Mouse (Mus musculus) CH12.LX (cell line): ENCODE measurements around the gene Cdk17. TPM values are rescaled to one million over a fixed set of nuclear protein-coding genes. Genes with fewer than 3 reads are reported as not detected.

Experiments
- DNase-seq: peaks from one replicate; pipeline ENCODE4 v3.0.0-alpha.2; 2013; ENCODE audit errors: extremely low read depth
- H3K27ac ChIP-seq: 2 replicates; pipeline ENCODE4 v1.5.1; 2012; ENCODE audit warnings: low read depth, mild to moderate bottlenecking, control low read depth, moderate library complexity; ENCODE audit not compliant: insufficient read depth
- H3K27me3 ChIP-seq: replicated peaks from 2 replicates; pipeline ENCODE3; 2012; ENCODE audit warnings: inconsistent platforms
- H3K36me3 ChIP-seq, 2 experiments: replicated peaks in 1 of 2; 2 replicates each; pipeline versions ENCODE3 to v1.6.1; 2012; ENCODE audit warnings: inconsistent platforms in 1 of 2, low read length in 1 of 2, mild to moderate bottlenecking in 1 of 2, mixed read lengths in 1 of 2, moderate library complexity in 1 of 2; ENCODE audit not compliant: control insufficient read depth in 1 of 2, insufficient read depth in 1 of 2
- H3K4me1 ChIP-seq, 2 experiments: 2 replicates each; pipeline ENCODE4 v1.6.1; 2012; ENCODE audit warnings: inconsistent platforms in 1 of 2, moderate library complexity in 1 of 2; ENCODE audit not compliant: insufficient read depth in 2 of 2, control insufficient read depth in 1 of 2
- H3K4me2 ChIP-seq: 2 replicates; pipeline ENCODE4 v1.6.1; 2012; ENCODE audit warnings: low read depth, mild to moderate bottlenecking, control low read depth; ENCODE audit not compliant: poor library complexity, insufficient read depth, severe bottlenecking
- H3K4me3 ChIP-seq, 3 experiments: fragments of 150-350 bp in 1 of 3; sonication (generic) in 1 of 3; replicated peaks in 1 of 3; 2 replicates each; pipeline versions ENCODE3 to v1.5.1; 2011 to 2012; ENCODE audit warnings: low read depth in 2 of 3, low read length in 2 of 3, mild to moderate bottlenecking in 2 of 3, moderate library complexity in 2 of 3, control low read depth in 1 of 3, improper control_type of control experiment in 1 of 3, inconsistent platforms in 1 of 3, mixed read lengths in 1 of 3; ENCODE audit not compliant: poor library complexity in 1 of 3
- H3K79me2 ChIP-seq: replicated peaks from 2 replicates; pipeline ENCODE4 v1.6.1; 2012; ENCODE audit warnings: mild to moderate bottlenecking, moderate library complexity; ENCODE audit not compliant: control insufficient read depth, poor library complexity, insufficient read depth, severe bottlenecking; ENCODE audit errors: extremely low read depth
- H3K9ac ChIP-seq: 2 replicates; pipeline ENCODE4 v1.6.1; 2012; ENCODE audit warnings: low read depth, mild to moderate bottlenecking, control low read depth, moderate library complexity; ENCODE audit not compliant: insufficient read depth
- H3K9me3 ChIP-seq: replicated peaks from 2 replicates; pipeline ENCODE3; 2012; ENCODE audit warnings: low read length, inconsistent platforms, mixed read lengths
- CTCF ChIP-seq, 2 experiments: IDR thresholded peaks in 1 of 2; conservative IDR thresholded peaks in 1 of 2; 2 replicates each; pipeline ENCODE4 v1.5.1; 2011 to 2012; ENCODE audit warnings: low read depth in 2 of 2, low read length in 2 of 2, improper control_type of control experiment in 1 of 2, inconsistent platforms in 1 of 2, mild to moderate bottlenecking in 1 of 2, moderate library complexity in 1 of 2
- E2F4 ChIP-seq: IDR thresholded peaks from 2 replicates; pipeline ENCODE4 v1.6.1; 2011; ENCODE audit warnings: low read depth, low read length, improper control_type of control experiment; ENCODE audit not compliant: insufficient replicate concordance
- EP300 ChIP-seq: IDR thresholded peaks from 2 replicates; pipeline ENCODE4 v1.6.1; 2011; ENCODE audit warnings: low read length, improper control_type of control experiment
- ETS1 ChIP-seq: conservative IDR thresholded peaks from 2 replicates; pipeline ENCODE4 v1.6.1; 2012; ENCODE audit warnings: low read depth, mild to moderate bottlenecking, inconsistent platforms, low read length, improper control_type of control experiment, moderate library complexity
- GABPA ChIP-seq: IDR thresholded peaks from 2 replicates; pipeline ENCODE4 v1.6.1; 2012; ENCODE audit warnings: low read depth, low read length, improper control_type of control experiment, inconsistent platforms; ENCODE audit not compliant: insufficient replicate concordance
- HCFC1 ChIP-seq: IDR thresholded peaks from 2 replicates; pipeline ENCODE4 v1.6.1; 2012; ENCODE audit warnings: low read depth, mild to moderate bottlenecking, inconsistent platforms, low read length, improper control_type of control experiment
- IRF4 ChIP-seq: IDR thresholded peaks from 2 replicates; pipeline ENCODE4 v1.6.1; 2014; ENCODE audit warnings: low read depth, mild to moderate bottlenecking, inconsistent platforms, low read length, improper control_type of control experiment
- KAT2A ChIP-seq: IDR thresholded peaks from 2 replicates; pipeline ENCODE4 v1.6.1; 2012; ENCODE audit warnings: low read length, improper control_type of control experiment, inconsistent platforms; ENCODE audit not compliant: insufficient replicate concordance
- MAFK ChIP-seq: IDR thresholded peaks from 2 replicates; pipeline ENCODE4 v1.6.1; 2011; ENCODE audit warnings: low read length, improper control_type of control experiment; ENCODE audit not compliant: insufficient replicate concordance
- MXI1 ChIP-seq: IDR thresholded peaks from 2 replicates; pipeline ENCODE4 v1.6.1; 2011; ENCODE audit warnings: mild to moderate bottlenecking, low read depth, low read length, improper control_type of control experiment
- NELFE ChIP-seq: IDR thresholded peaks from 2 replicates; pipeline ENCODE4 v1.6.1; 2011; ENCODE audit warnings: low read depth, low read length, improper control_type of control experiment
- PAX5 ChIP-seq: IDR thresholded peaks from 2 replicates; pipeline ENCODE4 v1.6.1; 2012; ENCODE audit warnings: low read length, inconsistent platforms, mixed read lengths
- POLR2A ChIP-seq: IDR thresholded peaks from 2 replicates; pipeline ENCODE4 v1.6.1; 2011; ENCODE audit warnings: low read depth, mild to moderate bottlenecking, improper control_type of control experiment, low read length
- POLR2AphosphoS2 ChIP-seq: IDR thresholded peaks from 2 replicates; pipeline ENCODE4 v1.6.1; 2011; ENCODE audit warnings: low read depth, low read length, improper control_type of control experiment
- RCOR1 ChIP-seq: conservative IDR thresholded peaks from 2 replicates; pipeline ENCODE4 v1.6.1; 2012; ENCODE audit warnings: low read depth, mild to moderate bottlenecking, inconsistent platforms, low read length, improper control_type of control experiment
- SIN3A ChIP-seq: IDR thresholded peaks from 2 replicates; pipeline ENCODE4 v1.6.1; 2012; ENCODE audit warnings: low read length, improper control_type of control experiment, inconsistent platforms
- SMC3 ChIP-seq: IDR thresholded peaks from 2 replicates; pipeline ENCODE4 v1.6.1; 2011; ENCODE audit warnings: low read depth, low read length, improper control_type of control experiment
- TBP ChIP-seq: conservative IDR thresholded peaks from 2 replicates; pipeline ENCODE4 v1.6.1; 2011; ENCODE audit warnings: low read depth, low read length, improper control_type of control experiment
- UBTF ChIP-seq: IDR thresholded peaks from 2 replicates; pipeline ENCODE4 v1.6.1; 2012; ENCODE audit warnings: low read depth, mild to moderate bottlenecking, inconsistent platforms, low read length, improper control_type of control experiment, moderate library complexity
- USF1 ChIP-seq: IDR thresholded peaks from 2 replicates; pipeline ENCODE4 v1.6.1; 2014; ENCODE audit warnings: low read depth, mild to moderate bottlenecking, inconsistent platforms, low read length, improper control_type of control experiment
- USF2 ChIP-seq: conservative IDR thresholded peaks from 2 replicates; pipeline ENCODE4 v1.6.1; 2011; ENCODE audit warnings: low read depth, low read length, improper control_type of control experiment
- ZMIZ1 ChIP-seq: IDR thresholded peaks from 2 replicates; pipeline ENCODE4 v1.6.1; 2012; ENCODE audit warnings: low read depth, mild to moderate bottlenecking, inconsistent platforms, low read length, improper control_type of control experiment
- ZNF384 ChIP-seq: IDR thresholded peaks from 2 replicates; pipeline ENCODE4 v1.6.1; 2012; ENCODE audit warnings: low read depth, low read length, improper control_type of control experiment, inconsistent platforms
- dilution Hi-C: fragments of 300-500 bp; cut with MboI; formaldehyde crosslinking; loops from 2 replicates; pipeline ENCODE4 v1.14.3; 2020; ENCODE audit warnings: low sequenced_read_pairs; ENCODE audit not compliant: extremely low pct_unique_long_range_greater_than_20kb, extremely low pct_ligation_motif_present
- in situ Hi-C: fragments of 300-500 bp; cut with MboI; formaldehyde crosslinking; loops from 3 replicates; pipeline ENCODE4 v1.14.3; 2019; ENCODE audit warnings: low sequenced_read_pairs, low pct_ligation_motif_present, low pct_unique_long_range_greater_than_20kb, mixed read lengths
- polyA plus RNA-seq: library from polyadenylated mRNA; unstranded; fragments of >175 nt; gene quantifications from 2 replicates; pipeline ENCODE4 v1.2.1, GENCODE M21; 2012; ENCODE audit warnings: low read depth; ENCODE audit not compliant: insufficient read length
- total RNA-seq, 2 experiments: library from RNA; depleted of rRNA; stranded (reverse); fragments of 300-350 nt in 1 of 2; fragments of >200 nt in 1 of 2; gene quantifications; 2 replicates each; pipeline ENCODE4 v1.2.3; 2012 to 2014

Cdk17 gene
- total and polyA plus RNA-seq, 3 experiments = 23.4 to 51.3 (median 28.5) TPM

DNA sequence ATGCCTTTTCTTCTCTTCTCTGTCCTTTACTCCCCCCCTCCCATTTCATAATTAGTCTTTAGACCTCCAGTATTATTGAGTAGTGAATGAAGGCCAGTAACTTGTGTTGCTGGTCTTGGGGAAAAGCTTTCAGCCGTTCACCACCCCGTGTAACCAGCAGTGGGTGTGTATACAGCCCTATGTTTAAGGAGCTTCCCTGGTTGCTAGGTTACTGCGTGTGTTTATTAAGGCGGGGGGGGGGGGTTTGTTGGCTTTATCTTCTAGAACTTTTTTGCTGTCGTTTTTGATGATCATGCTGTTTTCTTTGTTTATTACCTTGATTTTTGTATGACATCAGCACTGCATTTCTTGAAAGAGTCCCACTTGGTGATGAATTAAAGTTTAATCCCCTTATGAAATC lies 82.2 kb downstream of the Cdk17 start:
- DNase-seq = no peak
- no peak overlapping the region for H3K27ac ChIP-seq
- no peaks in the 10 kb centered on the region for H3K9me3 ChIP-seq
- H3K4me1 ChIP-seq = peaks cover 0 to 38% of the 10 kb centered on the region in 2 experiments; a peak in 2 of 4 replicates
- H3K9ac ChIP-seq = no peak overlapping the region
- no peaks in the 10 kb centered on the region; the same call in 1 of the 2 replicates for H3K79me2 ChIP-seq
- no peak overlapping the region for H3K4me3 ChIP-seq
- no peak for TF ChIP-seq E2F4
- TF ChIP-seq PAX5 = no peak
- no peak for TF ChIP-seq TBP
- no peak for TF ChIP-seq SIN3A
- TF ChIP-seq POLR2AphosphoS2 = no peak
- TF ChIP-seq KAT2A = no peak
- TF ChIP-seq ZNF384 = no peak
- no peak for TF ChIP-seq MAFK
- no peak for TF ChIP-seq HCFC1
- TF ChIP-seq CTCF (conservative IDR thresholded peaks at IDR 0.05 in 1 of 2, IDR thresholded peaks at IDR 0.05 in 1 of 2; ENCODE audit: low read depth in 2 of 2, low read length in 2 of 2) = no peak
- TF ChIP-seq, all 38 proteins: peak for 0
- in situ Hi-C loops (no loop called here), dilution Hi-C loops (no loop called here)
- peaks cover 45 to 76% of the 10 kb centered on the region in 2 experiments for H3K36me3 ChIP-seq
- H3K27me3 ChIP-seq = no peaks in the 10 kb centered on the region
- H3K4me2 ChIP-seq = no peak overlapping the region

DNA sequence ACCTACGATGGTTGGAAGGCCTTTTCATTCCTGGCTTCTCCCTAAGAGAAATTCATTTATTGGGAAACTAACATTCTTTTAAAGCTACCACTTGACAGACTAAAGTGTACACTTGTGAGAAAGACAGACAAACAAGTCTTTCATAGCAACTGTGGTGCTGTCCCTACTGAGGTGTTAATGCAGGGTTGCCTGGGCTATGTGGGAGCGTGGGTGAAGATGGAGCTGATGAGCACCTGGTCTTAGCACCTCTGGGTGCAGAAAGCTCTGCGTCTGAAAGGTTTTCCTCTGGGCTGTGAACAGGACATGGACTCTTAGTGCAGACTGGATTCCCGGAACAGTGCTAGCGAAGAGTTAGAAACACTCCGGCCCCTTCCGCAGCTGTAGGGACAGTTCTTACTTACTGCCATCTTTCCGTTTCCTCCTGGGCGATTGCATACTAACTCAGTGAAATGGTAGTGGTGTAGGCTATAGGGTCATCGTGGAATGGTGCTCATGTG lies 83.6 kb downstream of the Cdk17 start:
- no peak overlapping the region for H3K9ac ChIP-seq
- H3K27me3 ChIP-seq = no peaks in the 10 kb centered on the region
- H3K4me2 ChIP-seq = no peak overlapping the region
- in situ Hi-C loops (no loop called here), dilution Hi-C loops (no loop called here)
- no peaks in the 10 kb centered on the region for H3K9me3 ChIP-seq
- H3K79me2 ChIP-seq = no peaks in the 10 kb centered on the region; the same call in 1 of the 2 replicates
- no peak overlapping the region for H3K27ac ChIP-seq
- H3K36me3 ChIP-seq = peaks cover 38 to 75% of the 10 kb centered on the region in 2 experiments
- DNase-seq = no peak
- TF ChIP-seq GABPA (no peak), NELFE (no peak), UBTF (no peak), ETS1 (no peak), SMC3 (no peak), USF1 (no peak), ZMIZ1 (no peak), POLR2AphosphoS2 (no peak), POLR2A (no peak), PAX5 (no peak), MXI1 (no peak), KAT2A (no peak), RCOR1 (no peak), USF2 (no peak), MAFK (no peak), TBP (no peak), IRF4 (no peak), EP300 (no peak), CTCF (conservative IDR thresholded peaks at IDR 0.05 in 1 of 2, IDR thresholded peaks at IDR 0.05 in 1 of 2; ENCODE audit: low read depth in 2 of 2, low read length in 2 of 2) (no peak)
- no peak overlapping the region for H3K4me3 ChIP-seq
- peaks cover 0 to 48% of the 10 kb centered on the region in 2 experiments; a peak in 2 of 4 replicates for H3K4me1 ChIP-seq
